Mouse (Mus musculus) bone marrow macrophage, adult 2 months (primary cell): Measurements from ENCODE around the gene Fdxr. TPM values are rescaled to one million over a fixed set of nuclear protein-coding genes. Genes with fewer than 3 reads are reported as not detected.

Source experiments
- H3K27ac ChIP-seq: 2 replicates; pipeline ENCODE4 v1.5.1; 2012; ENCODE audit warnings: low read depth, low read length; ENCODE audit not compliant: insufficient read depth
- H3K4me1 ChIP-seq: 2 replicates; pipeline ENCODE4 v1.6.1; 2012; ENCODE audit warnings: low read length; ENCODE audit not compliant: control insufficient read depth, insufficient read depth
- H3K4me3 ChIP-seq: 2 replicates; pipeline ENCODE4 v1.5.1; 2012; ENCODE audit warnings: mild to moderate bottlenecking, low read length, moderate library complexity; ENCODE audit not compliant: insufficient read depth
- CTCF ChIP-seq: IDR thresholded peaks from 2 replicates; pipeline ENCODE4 v1.5.1; 2012; ENCODE audit warnings: low read depth, mild to moderate bottlenecking, low read length, moderate library complexity
- POLR2A ChIP-seq: IDR thresholded peaks from 2 replicates; pipeline ENCODE4 v1.6.1; 2012; ENCODE audit warnings: mild to moderate bottlenecking, low read depth, low read length, borderline replicate concordance
- polyA plus RNA-seq: library from polyadenylated mRNA; stranded (reverse); fragments of >200 nt; gene quantifications from 2 replicates; pipeline ENCODE4 v1.2.4, GENCODE M21; 2012; ENCODE audit not compliant: missing spikeins, insufficient read depth, insufficient read length

Fdxr gene
- polyA plus RNA-seq, 1 experiment, result 7.8 TPM

- H3K4me1 ChIP-seq, result peaks cover 2% of the 10 kb centered on the region; the same call in 1 of the 2 replicates
- TF ChIP-seq POLR2A, result no peak
- TF ChIP-seq CTCF, result no peak
- no peak overlapping the region for H3K27ac ChIP-seq
- no peak overlapping the region for H3K4me3 ChIP-seq
Measured at GRCm38 (mm10) chr11:115244840-115245239, 32.0 kb downstream of the Fdxr start.

GRCm38 (mm10) chr11:115243783-115244182, 33.1 kb downstream of the Fdxr start:
- Histone ChIP-seq H3K27ac (no peak overlapping the region), H3K4me3 (no peak overlapping the region), H3K4me1 (peaks cover 2% of the 10 kb centered on the region; the same call in 1 of the 2 replicates)
- TF ChIP-seq POLR2A (no peak), CTCF (no peak)

- H3K27ac ChIP-seq, result no peak overlapping the region
- 0 out of 2 replicates have a peak, but pooled peaks cover 2% of the 10 kb centered on the region for H3K4me1 ChIP-seq
- no peak overlapping the region for H3K4me3 ChIP-seq
- TF ChIP-seq POLR2A, result no peak
- no peak for TF ChIP-seq CTCF
Measured at GRCm38 (mm10) chr11:115242746-115243145, 34.1 kb downstream of the Fdxr start.

GRCm38 (mm10) chr11:115241402-115241801, 35.4 kb downstream of the Fdxr start:
- H3K4me3 ChIP-seq, result no peak overlapping the region
- H3K27ac ChIP-seq, result no peak overlapping the region
- H3K4me1 ChIP-seq, result no peaks in the 10 kb centered on the region
- no peak for TF ChIP-seq CTCF

GRCm38 (mm10) chr11:115236570-115236969, 40.3 kb downstream of the Fdxr start:
- no peak for TF ChIP-seq POLR2A
- TF ChIP-seq CTCF, result no peak
- Histone ChIP-seq H3K4me3 (no peak overlapping the region), H3K27ac (no peak overlapping the region), H3K4me1 (no peaks in the 10 kb centered on the region)

- Histone ChIP-seq H3K4me3 (no peak overlapping the region), H3K27ac (no peak overlapping the region), H3K4me1 (peaks cover 6% of the 10 kb centered on the region)
- TF ChIP-seq CTCF (no peak), POLR2A (no peak)
Measured at GRCm38 (mm10) chr11:115234320-115235044, 42.4 kb downstream of the Fdxr start.

- Histone ChIP-seq H3K4me3 (no peak overlapping the region), H3K27ac (no peak overlapping the region), H3K4me1 (peaks cover 6% of the 10 kb centered on the region)
- no peak for TF ChIP-seq POLR2A
- TF ChIP-seq CTCF, result no peak
Measured at GRCm38 (mm10) chr11:115233526-115234290, 43.1 kb downstream of the Fdxr start.

GRCm38 (mm10) chr11:115232889-115233288, 44.0 kb downstream of the Fdxr start:
- H3K4me3 ChIP-seq, result no peak overlapping the region
- no peak overlapping the region for H3K27ac ChIP-seq
- no peak for TF ChIP-seq CTCF
- no peak for TF ChIP-seq POLR2A
- peaks cover 6% of the 10 kb centered on the region for H3K4me1 ChIP-seq

GRCm38 (mm10) chr11:115231924-115232323, 44.9 kb downstream of the Fdxr start:
- TF ChIP-seq POLR2A, result no peak
- no peak for TF ChIP-seq CTCF
- H3K4me1 ChIP-seq, result peaks cover 6% of the 10 kb centered on the region
- no peak overlapping the region for H3K4me3 ChIP-seq
- H3K27ac ChIP-seq, result no peak overlapping the region
